Comparison of ENCODE assay signal across 15 mouse cellular contexts in genomic region chr2:33914998-33915397, GRCm38 (mm10).
"Had no signal": no experiment of that assay in that cellular context is flagged by ENCODE, and none has a peak within 500 bp of the region (broad histone marks: within the 10 kb centered on the region; RNA-seq: fewer than 3 reads in every experiment).

No protein-coding gene starts in this region.

- H3K27me3 ChIP-seq: midbrain, embryonic 15.5 days; neural tube, embryonic 13.5 days; stomach, embryonic 15.5 days had no signal

- H3K4me1 ChIP-seq: liver, embryonic 15.5 days had no signal

- H3K4me3 ChIP-seq: liver, embryonic 15.5 days; midbrain, embryonic 15.5 days; neural tube, embryonic 13.5 days; stomach, embryonic 15.5 days had no signal

- ATAC-seq: intestine, postnatal 0 days; lung, postnatal 0 days; midbrain, embryonic 15.5 days had no signal

- H3K36me3 ChIP-seq: liver, embryonic 15.5 days; midbrain, embryonic 15.5 days; neural tube, embryonic 13.5 days; stomach, embryonic 15.5 days had no signal

- H3K4me2 ChIP-seq: liver, embryonic 11.5 days; liver, embryonic 15.5 days; midbrain, embryonic 11.5 days; midbrain, embryonic 15.5 days; neural tube, embryonic 13.5 days; stomach, embryonic 15.5 days had no signal

- H3K9me3 ChIP-seq: liver, embryonic 15.5 days; midbrain, embryonic 15.5 days; neural tube, embryonic 13.5 days; stomach, embryonic 15.5 days had no signal

- H3K27ac ChIP-seq: liver, embryonic 15.5 days; midbrain, embryonic 15.5 days; neural tube, embryonic 13.5 days; stomach, embryonic 15.5 days had no signal

- H3K9ac ChIP-seq: liver, embryonic 15.5 days; midbrain, embryonic 15.5 days; neural tube, embryonic 13.5 days; stomach, embryonic 15.5 days had no signal

- DNase-seq: kidney, adult 8-10 months; kidney, postnatal 36 days; layer of hippocampus, adult 9-11 months; layer of hippocampus, postnatal 36 days; lung, adult 2 months; lung, postnatal 36 days; retina, postnatal 1 day had no signal
